Mouse (Mus musculus) monocyte, adult 5-6 weeks (primary cell): ENCODE measurements around the gene Ube2m. TPM values are rescaled to one million over a fixed set of nuclear protein-coding genes. Genes with fewer than 3 reads are reported as not detected.

ENCODE experiments used
- ATAC-seq: fragments of 153-309, 156-312 bp; replicated peaks from 2 replicates; pipeline ENCODE4 v1.8.0; 2017; ENCODE audit warnings: mild to moderate bottlenecking; ENCODE audit not compliant: low TSS enrichment, insufficient number of reproducible peaks, severe bottlenecking, poor library complexity, low FRiP score
- total RNA-seq: library from RNA; stranded (forward); fragments of 200-1000, 200-491, 200-594 nt; gene quantifications from 3 replicates; pipeline ENCODE4 v1.2.3, GENCODE M21; 2017

Gene Ube2m
- total RNA-seq, 1 experiment from 2014 or later, result 54.9 TPM

DNA sequence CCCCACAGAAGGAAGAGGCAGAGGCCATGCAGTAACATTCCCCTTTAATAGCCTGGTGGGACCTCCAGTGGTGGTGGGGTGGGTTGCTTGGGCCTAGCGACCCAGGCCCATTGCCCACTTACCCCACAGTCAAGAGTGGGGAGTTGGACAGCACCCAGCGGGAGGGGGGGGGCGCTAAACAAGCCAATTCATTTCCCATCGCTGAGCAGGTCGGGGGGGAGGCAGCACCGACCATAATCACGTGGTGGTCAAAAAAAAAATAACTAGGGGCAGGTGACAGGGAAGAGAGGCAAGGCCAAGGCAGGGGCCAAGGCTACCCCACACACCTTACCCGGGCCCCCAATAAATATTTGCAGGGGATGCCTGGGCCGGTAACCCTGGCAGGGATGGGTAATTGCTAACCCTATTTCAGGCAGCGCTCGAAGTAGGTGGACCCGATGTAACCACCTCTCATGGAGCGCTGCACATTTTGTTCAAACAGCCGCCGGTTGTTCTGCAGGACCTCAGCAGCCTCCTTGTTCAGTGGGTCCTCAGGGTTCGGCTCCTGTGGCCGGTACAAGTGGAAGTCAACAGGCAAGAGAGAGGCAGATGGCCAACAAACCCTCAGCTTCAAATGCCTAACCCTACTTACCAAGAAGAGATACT is 2.7 kb downstream of the Ube2m start:
- no peak for ATAC-seq

DNA sequence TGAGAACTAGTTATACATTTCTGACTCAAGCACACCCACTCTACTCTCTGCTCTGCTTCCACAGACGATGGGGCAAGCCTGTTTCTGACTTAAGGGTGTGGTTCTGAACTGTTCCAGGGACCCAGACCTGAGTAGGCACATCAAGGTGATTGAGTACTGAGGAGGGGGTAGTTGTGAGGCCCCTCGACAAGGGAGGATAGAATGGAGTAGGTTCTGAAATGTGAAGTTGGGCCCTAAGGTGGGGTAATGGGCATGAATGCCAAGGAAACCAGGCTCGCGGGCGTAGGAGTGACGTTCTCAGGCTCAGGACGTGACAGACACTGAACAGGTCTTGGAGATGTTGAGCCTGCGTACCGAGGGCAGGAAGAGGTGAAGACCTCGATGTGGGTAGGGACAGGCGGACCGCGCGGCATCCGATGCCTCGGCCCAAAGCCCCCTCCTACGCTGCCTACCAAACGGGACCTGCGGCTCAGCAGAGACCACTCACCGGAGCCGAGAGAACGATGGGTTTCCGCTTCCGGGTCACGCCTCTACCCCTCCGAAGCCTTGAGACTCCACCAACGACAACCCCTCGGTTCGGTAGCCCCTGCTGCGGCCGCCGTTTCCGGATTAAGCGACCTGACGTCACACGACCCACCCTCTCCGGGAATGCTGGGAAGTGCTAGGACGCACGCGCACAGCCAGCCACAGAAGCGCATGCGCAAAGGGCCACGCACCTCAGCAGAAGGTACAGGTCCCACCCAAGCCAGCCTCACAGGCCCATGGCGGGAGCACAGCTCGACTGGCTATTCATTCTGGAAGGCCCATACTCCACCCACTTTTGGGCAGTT is 3.7 kb downstream of the Ube2m start, which contains the start of gene Chmp2a:
TSS of gene Chmp2a (minus strand) at position 660 of the 830 bp plus-strand sequence.
- ATAC-seq, result peak; percentile 67

DNA sequence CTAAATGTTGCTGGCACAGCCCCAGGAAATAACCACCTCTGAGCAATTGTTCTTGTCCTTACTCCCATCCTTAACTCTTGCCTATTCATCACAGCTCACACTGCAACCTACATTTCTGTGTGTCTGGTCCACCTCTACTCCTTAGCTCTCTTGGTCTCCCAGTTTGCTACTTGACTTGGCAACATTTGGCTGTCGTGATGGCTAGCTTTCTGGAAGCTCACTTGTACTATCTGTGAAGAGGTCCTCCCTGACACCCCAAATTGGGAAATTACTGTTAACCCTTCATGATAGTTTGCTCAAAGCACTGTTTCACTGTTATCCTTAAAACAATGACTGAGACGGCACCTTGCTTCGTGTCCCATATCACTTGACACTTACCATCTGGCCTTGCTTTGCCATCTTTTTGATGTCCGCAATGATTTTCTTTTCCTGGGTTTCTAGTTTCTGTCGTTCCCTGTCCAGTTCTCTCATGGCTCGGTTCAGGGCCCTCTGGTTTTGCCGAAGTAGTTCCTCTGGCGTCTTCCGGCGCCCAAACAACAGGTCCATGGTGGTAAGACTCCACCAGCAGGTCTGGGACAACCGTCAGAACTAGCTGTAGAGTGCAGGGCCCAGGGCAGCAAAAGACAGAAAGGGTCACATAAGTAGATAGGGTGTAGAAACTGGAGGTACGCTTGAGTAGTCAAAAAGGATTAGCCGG is 4.5 kb downstream of the Ube2m start:
- ATAC-seq, result no peak

DNA sequence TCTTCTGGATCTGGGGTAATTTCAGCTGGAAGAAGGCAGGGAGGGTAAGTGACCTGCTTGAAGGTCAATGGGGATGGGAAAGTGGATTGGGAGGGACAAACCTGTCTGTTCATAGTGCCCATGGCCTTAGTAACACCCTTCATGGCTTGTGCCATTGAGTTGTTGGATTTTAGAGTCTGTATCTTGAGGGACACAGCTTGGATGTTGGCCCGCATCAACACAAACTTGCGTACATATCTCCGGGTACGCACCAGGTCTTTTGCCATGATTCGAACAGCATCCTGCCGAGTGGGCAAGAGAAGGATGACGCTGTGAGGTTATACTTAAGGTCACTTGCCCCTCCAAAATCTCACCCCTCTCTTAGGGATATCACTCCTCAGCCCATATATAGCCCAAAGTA is 5.5 kb downstream of the Ube2m start:
- no peak for ATAC-seq

DNA sequence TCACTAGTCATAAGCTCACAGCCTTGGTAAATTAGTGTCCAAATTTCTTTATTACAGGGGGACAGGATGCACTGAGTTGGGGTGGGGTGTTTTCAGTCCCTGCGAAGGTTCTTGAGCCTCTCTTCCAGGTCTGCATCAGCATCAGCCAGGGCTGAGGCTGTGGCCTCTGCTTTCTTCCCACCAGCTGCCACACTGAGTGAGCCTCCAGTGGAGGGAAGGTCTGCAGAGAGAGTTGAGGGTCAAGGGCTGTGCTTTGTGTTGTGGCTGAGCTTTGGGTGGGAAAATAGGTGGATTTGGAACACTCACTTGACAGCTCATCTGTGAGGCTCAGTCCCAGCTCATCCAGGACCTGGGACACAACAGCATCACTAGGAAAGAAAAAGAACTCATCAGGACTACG is 6.1 kb downstream of the Ube2m start:
- no peak for ATAC-seq

DNA sequence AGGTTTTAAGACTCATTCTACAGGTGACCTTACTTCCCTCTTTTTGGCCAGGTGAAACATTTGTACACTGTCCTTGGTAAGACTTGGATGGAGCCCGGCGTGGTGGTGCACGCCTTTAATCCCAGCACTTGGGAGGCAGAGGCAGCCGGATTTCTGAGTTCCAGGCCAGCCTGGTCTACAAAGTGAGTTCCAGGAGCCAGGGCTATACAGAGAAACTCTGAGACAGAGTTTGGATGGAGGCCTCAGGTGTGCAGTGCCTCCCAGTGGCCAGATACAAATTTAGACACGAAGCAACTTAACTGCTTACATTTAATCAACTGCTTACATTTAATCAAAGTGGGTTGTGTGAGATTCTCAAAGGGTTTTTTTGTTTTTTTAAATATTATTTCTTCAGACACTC is 7.0 kb downstream of the Ube2m start:
- ATAC-seq, result no peak

DNA sequence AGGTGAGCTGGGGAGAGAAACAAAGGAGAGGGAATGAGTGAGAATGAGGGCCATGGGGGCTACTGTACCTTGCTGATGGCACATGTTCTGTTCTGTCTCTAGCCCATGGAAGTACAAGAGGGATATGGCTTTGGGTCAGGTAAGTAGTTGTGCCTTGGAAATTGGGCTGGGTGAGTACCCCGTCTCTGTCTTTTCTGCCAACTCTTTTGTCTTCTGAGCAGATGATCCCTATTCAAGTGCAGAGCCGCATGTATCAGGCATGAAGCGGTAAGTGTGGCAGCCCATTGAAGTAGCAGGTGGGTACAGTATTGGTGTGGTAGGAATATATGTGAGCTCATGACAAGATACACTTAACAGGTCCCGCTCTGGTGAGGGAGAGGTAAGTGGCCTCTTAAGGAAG is 9.1 kb downstream of the Ube2m start:
- no peak for ATAC-seq

DNA sequence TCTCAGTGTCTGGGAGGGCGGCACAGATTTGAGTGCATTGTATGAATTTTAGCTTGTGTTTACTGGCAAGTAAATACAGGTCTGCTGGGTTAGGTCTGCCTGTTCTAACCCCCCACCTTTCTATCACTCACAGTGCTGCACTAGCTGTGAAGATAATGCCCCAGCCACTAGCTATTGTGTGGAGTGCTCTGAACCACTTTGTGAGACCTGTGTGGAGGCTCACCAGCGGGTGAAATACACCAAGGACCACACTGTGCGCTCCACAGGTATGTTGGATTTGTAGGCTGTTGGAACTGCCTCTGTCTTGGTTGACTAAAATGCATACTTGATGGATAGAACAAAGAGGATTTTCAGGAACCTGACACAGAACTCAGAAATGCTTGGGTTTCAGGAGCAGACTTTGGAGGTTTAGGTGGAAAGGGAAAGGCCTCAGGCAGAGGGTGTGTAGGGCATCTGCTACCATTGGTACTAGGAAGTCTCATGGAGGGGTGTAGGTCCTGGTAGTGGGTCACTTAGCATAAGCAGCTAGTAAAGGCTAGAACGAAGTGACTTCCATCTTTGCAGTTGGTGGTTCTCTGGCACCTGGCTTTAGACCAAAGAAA is 12.5 kb downstream of the Ube2m start:
- no peak for ATAC-seq

DNA sequence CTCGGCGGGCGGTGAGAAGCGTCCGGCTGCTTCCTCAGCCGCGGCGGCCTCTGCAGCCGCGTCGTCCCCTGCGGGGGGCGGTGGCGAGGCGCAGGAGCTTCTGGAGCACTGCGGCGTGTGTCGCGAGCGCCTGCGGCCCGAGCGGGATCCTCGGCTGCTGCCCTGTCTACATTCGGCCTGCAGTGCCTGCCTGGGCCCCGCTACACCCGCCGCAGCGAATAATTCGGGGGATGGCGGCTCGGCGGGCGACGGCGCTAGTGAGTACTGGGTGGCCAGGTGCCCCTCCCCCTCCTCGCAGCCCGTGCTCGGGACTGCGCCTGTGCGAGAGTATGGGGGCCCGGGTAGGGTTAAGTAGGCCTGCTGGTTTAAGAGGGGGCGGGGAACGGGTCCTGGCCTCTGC is 13.3 kb downstream of the Ube2m start:
- no peak for ATAC-seq

DNA sequence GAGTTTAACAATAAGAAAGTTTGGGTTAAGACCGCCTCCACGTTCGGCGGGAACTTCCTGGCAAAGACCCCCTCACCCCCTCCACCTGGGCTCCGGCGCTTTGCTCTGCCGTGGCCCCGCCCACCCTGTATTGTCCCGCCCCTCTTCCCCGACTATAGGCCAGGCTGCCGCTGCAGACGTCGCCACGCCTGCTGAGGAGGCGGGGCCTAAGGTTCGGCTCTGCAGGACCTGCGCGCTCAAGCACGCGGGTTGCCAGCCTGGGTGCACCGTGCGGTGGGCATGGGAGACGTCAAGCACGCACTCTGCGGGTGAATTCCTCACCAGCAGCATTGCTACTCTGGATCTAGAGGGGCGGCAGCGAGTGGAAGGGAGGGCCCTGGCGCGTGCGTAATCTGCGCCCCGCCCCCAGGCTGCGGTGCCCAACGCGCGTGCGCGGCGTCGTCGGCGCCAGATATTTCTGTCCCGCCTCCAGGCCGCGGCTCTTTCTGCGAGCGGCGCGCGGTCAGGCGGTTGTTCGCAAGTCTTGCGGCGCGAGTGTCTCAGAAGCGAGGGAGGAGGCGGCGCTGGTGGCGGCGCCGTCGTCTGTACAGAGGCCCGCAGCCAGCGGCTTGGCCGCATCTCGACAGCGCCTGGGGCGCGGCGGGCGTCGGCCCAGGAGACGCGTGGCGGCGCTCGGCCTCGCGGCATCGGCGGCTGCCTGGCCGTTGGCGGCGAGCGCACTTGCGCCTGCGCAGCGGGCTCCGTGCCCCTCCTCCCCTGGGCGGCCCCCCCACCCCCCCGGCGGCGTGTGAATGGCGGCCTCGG is 13.9 kb downstream of the Ube2m start:
- peak; percentile 78 for ATAC-seq

DNA sequence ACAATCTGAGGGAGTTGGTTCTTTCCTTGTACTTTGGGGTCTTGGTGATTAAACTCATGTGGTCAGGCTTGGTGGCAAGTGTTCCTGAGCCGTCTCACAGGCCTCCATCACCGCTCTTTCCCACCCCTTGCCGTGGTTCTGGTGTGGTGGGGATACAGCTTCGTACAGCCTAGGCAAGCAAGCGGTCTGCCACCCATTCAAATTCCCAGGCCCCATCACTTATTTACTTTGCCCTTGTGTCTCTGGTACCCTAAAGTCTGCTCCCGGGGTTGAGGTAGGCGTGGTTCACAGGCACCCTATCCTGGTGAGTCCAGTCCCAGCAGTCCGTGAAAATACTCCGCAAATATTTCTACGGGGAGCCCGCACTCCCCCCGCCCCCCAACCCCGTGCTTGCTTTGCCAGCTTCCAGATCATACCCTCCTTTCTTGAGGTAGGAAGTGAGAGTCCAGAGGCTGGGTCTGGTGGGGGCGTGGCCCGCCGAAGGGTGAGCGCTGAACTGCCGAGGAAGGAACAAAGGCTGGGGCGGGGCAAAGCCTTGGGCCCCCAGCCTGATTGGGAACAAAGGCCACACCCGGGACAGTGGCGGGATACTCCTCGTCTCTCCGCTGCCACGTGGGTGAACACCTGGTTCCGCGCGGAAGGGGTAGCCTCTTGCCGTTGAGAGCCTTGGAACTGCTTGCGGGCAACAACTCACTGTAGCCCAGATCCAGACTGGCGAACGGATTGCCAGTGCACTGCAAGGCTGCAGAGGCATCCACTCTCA is 15.1 kb downstream of the Ube2m start:
- ATAC-seq, result peak; percentile 65

DNA sequence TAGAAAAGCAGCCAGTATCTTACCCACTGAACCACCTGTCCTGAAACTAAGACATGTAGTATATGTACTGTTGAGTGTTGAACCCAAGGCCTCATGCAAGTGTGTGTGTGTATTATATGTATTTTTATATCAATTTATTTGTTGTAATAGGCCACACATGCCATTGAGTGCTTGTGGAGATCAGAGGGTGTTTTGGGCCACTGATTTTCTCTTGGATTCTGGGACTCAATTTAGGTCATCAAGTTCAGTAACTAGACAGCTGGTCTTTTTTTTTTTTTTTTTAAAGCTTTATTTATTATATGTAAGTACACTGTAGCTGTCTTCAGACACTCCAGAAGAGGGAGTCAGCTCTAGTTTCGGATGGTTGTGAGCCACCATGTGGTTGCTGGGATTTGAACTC is 22.9 kb downstream of the Ube2m start:
- ATAC-seq, result no peak

DNA sequence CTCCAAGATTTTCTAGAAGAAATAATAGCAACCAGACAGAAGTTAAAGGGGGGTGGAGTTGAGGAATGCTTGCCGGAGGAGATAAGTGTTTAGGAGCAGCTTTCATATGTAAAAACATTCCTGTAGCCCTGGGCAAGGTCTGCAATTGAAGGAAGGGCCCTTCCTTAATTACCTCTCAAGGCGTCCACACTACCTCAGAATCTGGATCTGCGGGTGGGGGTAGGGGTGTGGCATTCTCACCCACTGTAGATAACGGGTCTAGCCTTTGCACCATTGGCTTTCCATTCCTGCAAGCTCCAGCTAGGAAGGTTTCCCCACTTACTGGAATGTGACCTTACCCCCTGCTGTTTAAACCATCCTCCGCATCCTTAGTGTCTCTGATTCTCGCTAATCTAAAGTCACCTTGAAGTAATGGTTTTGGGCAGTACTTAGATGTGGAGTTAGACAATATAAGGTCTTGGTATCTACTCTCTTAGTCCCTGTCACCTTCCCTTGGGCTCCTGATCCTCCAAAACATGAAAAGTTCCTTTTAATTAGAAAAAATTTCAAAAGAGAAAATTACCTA is 23.7 kb downstream of the Ube2m start:
- no peak for ATAC-seq

DNA sequence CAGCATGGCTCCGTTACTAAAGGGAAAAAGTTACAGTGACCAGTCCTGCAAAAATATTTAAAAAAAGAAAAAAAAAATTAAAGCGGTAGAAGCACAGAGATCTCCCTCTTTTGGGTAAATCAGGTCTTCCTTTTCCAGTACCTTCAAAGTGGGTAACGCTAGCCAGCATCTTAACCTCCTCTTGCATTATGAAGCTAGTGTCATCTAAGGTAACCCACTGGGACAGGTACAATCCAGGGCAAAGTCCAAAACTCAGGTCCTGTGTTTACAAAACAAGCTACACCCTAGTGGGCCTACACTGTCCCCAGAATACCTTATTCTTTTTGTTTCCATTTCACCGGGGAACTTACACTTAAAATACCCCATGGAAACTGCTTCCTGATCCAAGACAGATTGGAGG is 24.4 kb downstream of the Ube2m start:
- ATAC-seq, result no peak

DNA sequence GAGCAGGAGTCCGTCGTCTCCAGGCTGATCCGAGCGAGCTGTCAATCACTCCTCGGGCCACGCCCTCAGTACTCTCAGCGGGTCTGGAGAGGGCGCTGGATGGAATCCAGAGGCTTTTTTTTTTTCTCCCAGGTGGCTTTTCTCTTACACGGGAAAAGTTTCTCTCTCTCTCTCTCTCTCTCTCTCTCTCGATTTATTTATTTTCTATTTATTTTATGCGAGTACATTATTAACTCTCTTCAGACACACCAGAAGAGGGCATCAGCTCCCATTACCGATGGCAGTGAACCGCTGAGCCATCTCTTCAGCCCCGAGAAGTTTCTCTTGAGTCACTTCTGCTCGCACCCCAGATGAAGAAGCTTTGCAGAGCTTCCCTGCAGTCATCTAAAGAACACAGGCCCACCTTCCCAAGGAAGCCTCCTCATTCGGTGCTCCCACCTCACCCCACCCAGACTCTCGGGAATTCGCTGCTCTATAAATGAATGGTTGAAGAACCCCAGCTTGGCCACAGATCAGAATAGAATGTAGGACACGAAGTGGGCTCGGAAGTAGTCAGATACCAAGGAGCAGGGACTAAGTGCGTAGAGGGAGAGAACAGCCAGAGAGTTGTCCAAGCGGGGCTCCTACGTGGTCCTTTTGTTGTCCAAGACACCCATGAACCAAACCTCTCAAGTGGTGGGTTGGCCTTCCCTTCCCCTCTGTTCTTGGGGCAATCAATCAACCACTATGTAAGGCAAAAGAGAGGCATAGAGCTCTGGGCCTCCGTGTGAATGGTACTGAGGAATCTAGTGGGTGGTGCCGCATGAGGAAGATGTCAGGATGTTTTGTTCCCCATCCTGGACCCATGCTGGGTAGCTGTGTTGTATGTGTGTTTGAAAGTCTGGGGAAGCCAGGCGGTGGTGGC is 27.8 kb downstream of the Ube2m start, which contains the start of gene Zbtb45:
TSS of gene Zbtb45 (minus strand) at position 30 of the 904 bp plus-strand sequence.
- ATAC-seq, result no peak

DNA sequence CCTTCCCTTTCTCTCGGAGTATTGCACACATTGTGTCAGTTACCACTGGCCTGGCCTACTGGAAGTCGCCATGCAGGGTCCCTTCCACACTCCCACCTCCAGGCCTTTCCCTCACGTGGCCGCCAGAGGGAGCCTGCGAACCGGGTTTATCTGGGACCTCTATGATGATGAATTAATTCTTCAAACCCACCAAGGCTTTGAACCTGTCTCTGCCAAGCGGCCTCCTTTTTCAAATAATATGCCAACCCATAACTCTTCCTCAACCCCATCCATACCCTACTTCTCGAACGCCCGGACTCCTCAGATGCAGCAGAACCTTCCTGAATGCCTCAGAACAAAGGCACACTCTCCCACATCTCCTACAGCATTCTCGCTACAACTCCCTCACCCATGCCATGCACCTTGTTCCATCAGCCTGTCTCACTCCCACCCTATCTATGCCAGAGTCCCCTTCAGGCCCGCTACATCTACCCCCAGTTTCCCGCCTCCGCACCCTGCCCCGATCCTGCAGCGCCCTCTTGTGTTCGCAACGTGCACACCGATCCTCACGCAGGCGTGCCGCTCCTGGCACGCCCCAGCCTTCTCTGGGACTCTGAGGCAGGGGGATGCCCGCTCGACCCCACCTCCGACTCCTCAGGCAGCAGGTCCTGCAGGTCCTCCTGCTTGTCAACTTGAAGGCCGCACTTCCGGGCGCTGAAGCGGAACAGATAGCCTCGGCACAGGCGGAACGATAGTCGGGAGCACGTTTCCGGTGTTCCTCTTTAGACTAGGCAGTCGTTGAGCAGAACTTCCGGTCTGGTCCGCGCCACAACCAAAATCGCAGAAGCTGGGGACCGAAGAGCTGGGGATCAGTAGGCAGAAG is 28.7 kb downstream of the Ube2m start:
- peak; percentile 89 for ATAC-seq
